Mouse (Mus musculus) erythroblast, embryonic 14.5 days (primary cell): Measurements from ENCODE around the gene Diras2. TPM values are rescaled to one million over a fixed set of nuclear protein-coding genes. Genes with fewer than 3 reads are reported as not detected.
A peak's percentile ranks its signal among the peaks of the same experiment; 100 is the strongest.

Experiments
- H3K27me3 ChIP-seq: 2 replicates; pipeline ENCODE4 v1.6.1; 2012; ENCODE audit warnings: inconsistent platforms; ENCODE audit not compliant: control insufficient read depth
- H3K36me3 ChIP-seq: 2 replicates; pipeline ENCODE4 v1.6.1; 2012; ENCODE audit warnings: mild to moderate bottlenecking, inconsistent platforms; ENCODE audit not compliant: control insufficient read depth
- H3K4me1 ChIP-seq: 2 replicates; pipeline ENCODE4 v1.6.1; 2012; ENCODE audit warnings: inconsistent platforms; ENCODE audit not compliant: control insufficient read depth
- H3K4me3 ChIP-seq: replicated peaks from 2 replicates; pipeline ENCODE3; 2012; ENCODE audit warnings: moderate library complexity, mild to moderate bottlenecking, inconsistent platforms
- H3K9me3 ChIP-seq: 2 replicates; pipeline ENCODE4 v1.6.1; 2012; ENCODE audit warnings: low read length, inconsistent platforms, mixed read lengths; ENCODE audit not compliant: control insufficient read depth
- GATA1 ChIP-seq: IDR thresholded peaks from 2 replicates; pipeline ENCODE4 v1.6.1; 2012; ENCODE audit warnings: low read length, inconsistent platforms, mixed read lengths
- TAL1 ChIP-seq: IDR thresholded peaks from 3 replicates; pipeline ENCODE4 v1.6.1; 2012; ENCODE audit warnings: low read length, inconsistent platforms, mixed read lengths
- polyA plus RNA-seq: library from polyadenylated mRNA; stranded (reverse); fragments of >175 nt; gene quantifications from 2 replicates; pipeline ENCODE4 v1.2.3, GENCODE M21; 2012

Diras2 gene
- polyA plus RNA-seq = not detected in 2 replicates

GRCm38 (mm10) chr13:52531121-52531520 is at the start of gene Diras2:
Gene Diras2 (minus strand): TSS chr13:52531279.
- Histone ChIP-seq H3K4me1 (peaks cover 3% of the 10 kb centered on the region; the same call in 1 of the 2 replicates), H3K9me3 (no peaks in the 10 kb centered on the region), H3K4me3 (peak within 1 kb of the TSS; percentile 29), H3K27me3 (peaks cover 19% of the 10 kb centered on the region), H3K36me3 (no peaks in the 10 kb centered on the region)
- TF ChIP-seq TAL1 (no peak), GATA1 (no peak)

GRCm38 (mm10) chr13:52578776-52579175 is 47.7 kb upstream of the Diras2 start:
- Histone ChIP-seq H3K4me3 (no peak overlapping the region), H3K27me3 (peaks cover 14% of the 10 kb centered on the region), H3K4me1 (peaks cover 12% of the 10 kb centered on the region), H3K36me3 (no peaks in the 10 kb centered on the region), H3K9me3 (peaks cover 2% of the 10 kb centered on the region; the same call in 1 of the 2 replicates)
- TF ChIP-seq GATA1 = no peak
- no peak for TF ChIP-seq TAL1

GRCm38 (mm10) chr13:52577939-52578338 is 46.9 kb upstream of the Diras2 start:
- peaks cover 4% of the 10 kb centered on the region for H3K9me3 ChIP-seq
- TF ChIP-seq TAL1 = no peak
- no peak for TF ChIP-seq GATA1
- H3K27me3 ChIP-seq = peaks cover 7% of the 10 kb centered on the region
- H3K36me3 ChIP-seq = no peaks in the 10 kb centered on the region
- H3K4me3 ChIP-seq = no peak overlapping the region
- peaks cover 8% of the 10 kb centered on the region for H3K4me1 ChIP-seq

GRCm38 (mm10) chr13:52577326-52577920 is 46.3 kb upstream of the Diras2 start:
- Histone ChIP-seq H3K4me1 (peaks cover 5% of the 10 kb centered on the region), H3K27me3 (peaks cover 1% of the 10 kb centered on the region), H3K9me3 (peaks cover 5% of the 10 kb centered on the region), H3K36me3 (no peaks in the 10 kb centered on the region), H3K4me3 (no peak overlapping the region)
- TF ChIP-seq GATA1 (no peak), TAL1 (no peak)

GRCm38 (mm10) chr13:52576841-52577240 is 45.8 kb upstream of the Diras2 start:
- TF ChIP-seq GATA1 (no peak), TAL1 (no peak)
- Histone ChIP-seq H3K4me1 (peaks cover 5% of the 10 kb centered on the region; the same call in 1 of the 2 replicates), H3K9me3 (peaks cover 5% of the 10 kb centered on the region), H3K27me3 (no peaks in the 10 kb centered on the region), H3K4me3 (no peak overlapping the region), H3K36me3 (no peaks in the 10 kb centered on the region)

GRCm38 (mm10) chr13:52576021-52576614 is 45.0 kb upstream of the Diras2 start:
- H3K4me3 ChIP-seq = no peak overlapping the region
- no peak for TF ChIP-seq GATA1
- no peak for TF ChIP-seq TAL1
- H3K27me3 ChIP-seq = no peaks in the 10 kb centered on the region
- peaks cover 5% of the 10 kb centered on the region; the same call in 1 of the 2 replicates for H3K4me1 ChIP-seq
- no peaks in the 10 kb centered on the region for H3K36me3 ChIP-seq
- H3K9me3 ChIP-seq = peaks cover 4% of the 10 kb centered on the region

- Histone ChIP-seq H3K4me3 (no peak overlapping the region), H3K9me3 (peaks cover 2% of the 10 kb centered on the region; the same call in 1 of the 2 replicates), H3K36me3 (no peaks in the 10 kb centered on the region), H3K27me3 (no peaks in the 10 kb centered on the region), H3K4me1 (peaks cover 5% of the 10 kb centered on the region; the same call in 1 of the 2 replicates)
- TF ChIP-seq TAL1 = no peak
- no peak for TF ChIP-seq GATA1
Observed at GRCm38 (mm10) chr13:52575483-52575882, 44.4 kb upstream of the Diras2 start.

- H3K4me1 ChIP-seq = peaks cover 5% of the 10 kb centered on the region; the same call in 1 of the 2 replicates
Observed at GRCm38 (mm10) chr13:52574311-52574710, 43.2 kb upstream of the Diras2 start.

More at GRCm38 (mm10) chr13:52574311-52574710, 43.2 kb upstream of the Diras2 start:
- Histone ChIP-seq H3K4me3 (no peak overlapping the region), H3K9me3 (peaks cover 2% of the 10 kb centered on the region; the same call in 1 of the 2 replicates), H3K36me3 (no peaks in the 10 kb centered on the region), H3K27me3 (no peaks in the 10 kb centered on the region)
- no peak for TF ChIP-seq TAL1
- no peak for TF ChIP-seq GATA1
